Mouse (Mus musculus): ENCODE measurements around the gene Arl3.

DNA sequence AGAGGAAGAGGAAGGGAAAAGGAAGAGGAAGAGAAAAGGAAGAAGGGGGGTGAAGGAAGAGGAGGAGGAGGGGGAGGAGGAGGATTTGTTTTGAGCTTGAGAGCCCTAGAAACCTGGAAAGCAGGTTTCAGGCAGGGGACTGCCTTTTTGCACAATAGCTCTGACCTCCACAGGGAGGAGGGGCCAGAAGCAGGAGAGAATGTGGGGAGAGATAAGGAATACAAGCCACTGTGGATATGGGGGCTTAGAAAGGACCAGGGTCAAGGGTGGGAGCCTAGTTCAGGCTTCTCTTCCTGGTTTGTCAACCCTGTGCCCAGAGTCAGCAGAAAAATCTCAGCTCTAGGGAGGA is 49.9 kb downstream of the Arl3 start:
- TF ChIP-seq CTCF (IDR thresholded peaks at IDR 0.05; ENCODE audit: borderline replicate concordance, insufficient read depth, low read depth, low read length) (no peak), POLR2A (IDR thresholded peaks at IDR 0.05; ENCODE audit: borderline replicate concordance, insufficient read depth, low read length) (no peak)

Measured in cerebellum, adult 2 months (tissue).